Mouse (Mus musculus): Measurements from ENCODE around the gene Fbxo8.

GRCm38 (mm10) chr8:56622470-56623024, 71.7 kb downstream of the Fbxo8 start:
- TF ChIP-seq POLR2A (IDR thresholded peaks at IDR 0.05; ENCODE audit: borderline replicate concordance, extremely low read depth, low read depth, low read length) (no peak), CTCF (IDR thresholded peaks at IDR 0.05; ENCODE audit: insufficient read depth, low read length) (no peak)

All from lung, adult 2 months (tissue).